Comparison of ENCODE assay signal across 8 mouse cellular contexts in genomic region chr6:124472801-124473200, GRCm38 (mm10). TPM values are rescaled to one million over a fixed set of nuclear protein-coding genes. Genes with fewer than 3 reads are reported as not detected.
DNase-seq lines count a peak whose midpoint lies in the region; ATAC-seq and TF ChIP-seq lines count a peak whose summit lies in the region.

No protein-coding gene starts in this region.

- no peak overlapping the region for H3K4me2 ChIP-seq in embryonic facial prominence, embryonic 11.5 days (ENCODE audit: low read depth, low read length)
- H3K4me2 ChIP-seq in intestine, embryonic 15.5 days (replicated peaks): no peak overlapping the region

- no peaks in the 10 kb centered on the region for H3K27me3 ChIP-seq in embryonic facial prominence, embryonic 11.5 days (ENCODE audit: control insufficient read depth, insufficient read depth, low read length)
- H3K27me3 ChIP-seq in embryonic facial prominence, embryonic 10.5 days (replicated peaks; ENCODE audit: low read depth, poor library complexity, severe bottlenecking): no peaks in the 10 kb centered on the region
- no peaks in the 10 kb centered on the region for H3K27me3 ChIP-seq in spleen, adult 2 months (ENCODE audit: control insufficient read depth, insufficient read depth, low read length)
- no peaks in the 10 kb centered on the region for H3K27me3 ChIP-seq in intestine, embryonic 15.5 days (replicated peaks)

- H3K36me3 ChIP-seq in embryonic facial prominence, embryonic 11.5 days (replicated peaks; ENCODE audit: control insufficient read depth, insufficient read depth, low read depth, low read length): no peaks in the 10 kb centered on the region
- no peaks in the 10 kb centered on the region for H3K36me3 ChIP-seq in embryonic facial prominence, embryonic 10.5 days (replicated peaks)
- no peaks in the 10 kb centered on the region for H3K36me3 ChIP-seq in spleen, adult 2 months (ENCODE audit: control insufficient read depth, insufficient read depth, low read length)
- no peaks in the 10 kb centered on the region for H3K36me3 ChIP-seq in intestine, embryonic 15.5 days

- no peak overlapping the region for H3K4me3 ChIP-seq in embryonic facial prominence, embryonic 11.5 days (ENCODE audit: low read depth, low read length)
- no peak overlapping the region for H3K4me3 ChIP-seq in embryonic facial prominence, embryonic 10.5 days
- no peak overlapping the region for H3K4me3 ChIP-seq in spleen, adult 2 months (ENCODE audit: extremely low read depth, insufficient read depth, insufficient read length)
- no peak overlapping the region for H3K4me3 ChIP-seq in intestine, embryonic 15.5 days (replicated peaks)

- 37% methylated on average over 6 of the region's 6 CpGs for WGBS in embryonic facial prominence, embryonic 11.5 days
- WGBS in embryonic facial prominence, embryonic 10.5 days: 36% methylated on average over 6 of the region's 6 CpGs
- WGBS in spleen, adult 2 months: 30% methylated on average over 6 of the region's 6 CpGs
- 38% methylated on average over 6 of the region's 6 CpGs for WGBS in intestine, embryonic 15.5 days

- no peak for TF ChIP-seq POLR2A in brain, embryonic 14.5 days (IDR thresholded peaks at IDR 0.05; ENCODE audit: borderline replicate concordance, extremely low read depth, insufficient read depth, insufficient read length, poor library complexity, severe bottlenecking)
- TF ChIP-seq POLR2A in spleen, adult 2 months (IDR thresholded peaks at IDR 0.05; ENCODE audit: low read depth, low read length): no peak

- DNase-seq in embryonic facial prominence, embryonic 11.5 days (ENCODE audit: low spot score): peak; percentile 7
- DNase-seq in embryonic facial prominence, embryonic 10.5 days (ENCODE audit: low spot score): no peak
- DNase-seq in ovary, postnatal 14 days (ENCODE audit: low spot score): peak; percentile 60
- DNase-seq in ovary, postnatal 10 days (ENCODE audit: low spot score): no peak
- no peak for DNase-seq in brain, embryonic 14.5 days (ENCODE audit: low read depth)
- peak; percentile 80 for DNase-seq in kidney, postnatal 4 days
- peak in 1 of 2 experiments; percentile 36 for DNase-seq in spleen, adult 2 months (ENCODE audit: low read depth in 1 of 2, low spot score in 2 of 2)

- no peak overlapping the region for H3K27ac ChIP-seq in embryonic facial prominence, embryonic 11.5 days (replicated peaks; ENCODE audit: low read depth, low read length)
- H3K27ac ChIP-seq in embryonic facial prominence, embryonic 10.5 days (replicated peaks): no peak overlapping the region
- no peak overlapping the region for H3K27ac ChIP-seq in spleen, adult 2 months (ENCODE audit: insufficient read depth, low read length)
- no peak overlapping the region for H3K27ac ChIP-seq in intestine, embryonic 15.5 days

- TF ChIP-seq CTCF in brain, embryonic 14.5 days (IDR thresholded peaks at IDR 0.05; ENCODE audit: borderline replicate concordance, extremely low read depth, insufficient read depth, insufficient read length): peak; percentile 45; the same call in 1 of the 2 replicates
- TF ChIP-seq CTCF in spleen, adult 2 months (IDR thresholded peaks at IDR 0.05; ENCODE audit: extremely low read depth, insufficient read depth, insufficient read length, insufficient replicate concordance): peak; percentile 28; the same call in 1 of the 2 replicates

- no peaks in the 10 kb centered on the region for H3K9me3 ChIP-seq in embryonic facial prominence, embryonic 11.5 days (replicated peaks; ENCODE audit: control insufficient read depth, low read length)
- no peaks in the 10 kb centered on the region for H3K9me3 ChIP-seq in embryonic facial prominence, embryonic 10.5 days
- H3K9me3 ChIP-seq in intestine, embryonic 15.5 days: no peaks in the 10 kb centered on the region

- H3K4me1 ChIP-seq in embryonic facial prominence, embryonic 11.5 days (ENCODE audit: control insufficient read depth, insufficient read depth, low read length): no peaks in the 10 kb centered on the region
- H3K4me1 ChIP-seq in embryonic facial prominence, embryonic 10.5 days: peaks cover 6% of the 10 kb centered on the region; the same call in 1 of the 2 replicates
- H3K4me1 ChIP-seq in spleen, adult 2 months (ENCODE audit: control insufficient read depth, insufficient read depth, insufficient read length): no peaks in the 10 kb centered on the region
- peaks cover 4% of the 10 kb centered on the region; the same call in 1 of the 2 replicates for H3K4me1 ChIP-seq in intestine, embryonic 15.5 days (replicated peaks)

- H3K9ac ChIP-seq in embryonic facial prominence, embryonic 11.5 days (replicated peaks; ENCODE audit: low read length): no peak overlapping the region
- no peak overlapping the region for H3K9ac ChIP-seq in intestine, embryonic 15.5 days

- ATAC-seq in embryonic facial prominence, embryonic 11.5 days (replicated peaks; ENCODE audit: insufficient number of reproducible peaks, low FRiP score, low TSS enrichment, low read depth): no peak
- no peak for ATAC-seq in intestine, embryonic 15.5 days

RNA-seq across cellular contexts. Expression of gene Clstn3, which starts 8.2 kb away (rescaled TPM):
- 6.3 and 6.4 TPM in 2 replicates for polyA plus RNA-seq in embryonic facial prominence, embryonic 11.5 days (2014; fragmentation: Nextera tagmentation; extraction: Ambion mirVana)
- polyA plus RNA-seq in embryonic facial prominence, embryonic 10.5 days (2016; fragmentation: Nextera tagmentation; extraction: Ambion mirVana): 5.5 and 8.7 TPM in 2 replicates
- polyA plus RNA-seq in brain, embryonic 14.5 days (2012; rRNA removed): 79.6 and 109 TPM in 2 replicates
- 0.68 and 0.95 TPM in 2 replicates for polyA plus RNA-seq in spleen, adult 2 months (2012; rRNA removed)
- 4.7 and 5.4 TPM in 2 replicates for polyA plus RNA-seq in intestine, embryonic 15.5 days (2015; fragmentation: Nextera tagmentation; extraction: Ambion mirVana)

RNA-seq across cellular contexts. Expression of gene C1rl, which starts 20.1 kb away (rescaled TPM):
- polyA plus RNA-seq in embryonic facial prominence, embryonic 11.5 days (2014; fragmentation: Nextera tagmentation; extraction: Ambion mirVana): 0.29 and 0.38 TPM in 2 replicates
- polyA plus RNA-seq in embryonic facial prominence, embryonic 10.5 days (2016; fragmentation: Nextera tagmentation; extraction: Ambion mirVana): 0.42 and 0.47 TPM in 2 replicates
- 0.04 and 0.10 TPM in 2 replicates for polyA plus RNA-seq in brain, embryonic 14.5 days (2012; rRNA removed)
- polyA plus RNA-seq in spleen, adult 2 months (2012; rRNA removed): 1.3 and 1.5 TPM in 2 replicates
- polyA plus RNA-seq in intestine, embryonic 15.5 days (2015; fragmentation: Nextera tagmentation; extraction: Ambion mirVana): 2.3 and 2.5 TPM in 2 replicates

RNA-seq across cellular contexts. Expression of gene C1ra, which starts 39.4 kb away (rescaled TPM):
- polyA plus RNA-seq in embryonic facial prominence, embryonic 11.5 days (2014; fragmentation: Nextera tagmentation; extraction: Ambion mirVana): 0.08 and 0.20 TPM in 2 replicates
- 0.13 TPM in 1 of 2 replicates, not detected in the other for polyA plus RNA-seq in embryonic facial prominence, embryonic 10.5 days (2016; fragmentation: Nextera tagmentation; extraction: Ambion mirVana)
- polyA plus RNA-seq in brain, embryonic 14.5 days (2012; rRNA removed): 0.15 and 0.22 TPM in 2 replicates
- 17.8 and 20.1 TPM in 2 replicates for polyA plus RNA-seq in spleen, adult 2 months (2012; rRNA removed)
- polyA plus RNA-seq in intestine, embryonic 15.5 days (2015; fragmentation: Nextera tagmentation; extraction: Ambion mirVana): 3.6 and 4.0 TPM in 2 replicates

RNA-seq across cellular contexts. Expression of gene Pex5, which starts 57.9 kb away (rescaled TPM):
- 37.6 and 38.5 TPM in 2 replicates for polyA plus RNA-seq in embryonic facial prominence, embryonic 11.5 days (2014; fragmentation: Nextera tagmentation; extraction: Ambion mirVana)
- 43.3 and 44.9 TPM in 2 replicates for polyA plus RNA-seq in embryonic facial prominence, embryonic 10.5 days (2016; fragmentation: Nextera tagmentation; extraction: Ambion mirVana)
- polyA plus RNA-seq in brain, embryonic 14.5 days (2012; rRNA removed): 81.1 and 91.3 TPM in 2 replicates
- 18.5 and 20.9 TPM in 2 replicates for polyA plus RNA-seq in spleen, adult 2 months (2012; rRNA removed)
- 41.3 and 41.8 TPM in 2 replicates for polyA plus RNA-seq in intestine, embryonic 15.5 days (2015; fragmentation: Nextera tagmentation; extraction: Ambion mirVana)

Comparison
In these comparisons a context has a peak if more than half of its experiments do, and no peak if none do; other contexts are left out.
1. DNase-seq: peak in embryonic facial prominence, embryonic 11.5 days (single experiment), ovary, postnatal 14 days (single experiment) and kidney, postnatal 4 days (2 of 2); none in embryonic facial prominence, embryonic 10.5 days (single experiment), ovary, postnatal 10 days (single experiment) and brain, embryonic 14.5 days (single experiment).